Mouse (Mus musculus): ENCODE data around the gene Gm17581.

DNA sequence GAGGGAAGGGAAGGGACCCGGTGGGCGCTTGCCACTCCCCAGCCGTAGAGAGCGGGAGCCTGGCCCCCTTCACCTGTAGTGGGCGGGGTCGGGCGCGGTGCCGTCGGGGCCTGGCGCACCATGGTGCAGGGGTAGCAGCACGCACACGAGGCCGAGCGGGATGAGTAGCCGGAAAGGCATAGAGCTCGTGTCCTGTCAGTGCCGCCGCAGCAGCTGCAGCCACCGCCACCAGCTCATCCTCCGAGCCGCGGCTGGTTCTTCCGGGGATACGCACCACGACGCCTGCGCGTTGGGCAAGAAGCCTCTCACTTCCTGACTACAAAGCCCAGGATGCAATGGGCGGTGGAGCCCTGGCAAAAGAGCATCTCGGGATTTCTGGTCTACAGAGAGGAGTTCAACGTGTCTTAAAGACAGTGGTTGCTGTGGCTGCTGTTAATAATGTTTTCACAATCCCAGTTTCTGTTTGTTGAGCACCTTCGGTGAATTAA is 6.5 kb downstream of the Gm17581 start, which contains the start of gene Edem2:
- TF ChIP-seq CTCF (IDR thresholded peaks at IDR 0.05; ENCODE audit: low read depth, low read length): no peak
- peak; percentile 72 for TF ChIP-seq POLR2A (IDR thresholded peaks at IDR 0.05; ENCODE audit: extremely low read depth, insufficient read depth, low read length)
